In the genomic region with DNA sequence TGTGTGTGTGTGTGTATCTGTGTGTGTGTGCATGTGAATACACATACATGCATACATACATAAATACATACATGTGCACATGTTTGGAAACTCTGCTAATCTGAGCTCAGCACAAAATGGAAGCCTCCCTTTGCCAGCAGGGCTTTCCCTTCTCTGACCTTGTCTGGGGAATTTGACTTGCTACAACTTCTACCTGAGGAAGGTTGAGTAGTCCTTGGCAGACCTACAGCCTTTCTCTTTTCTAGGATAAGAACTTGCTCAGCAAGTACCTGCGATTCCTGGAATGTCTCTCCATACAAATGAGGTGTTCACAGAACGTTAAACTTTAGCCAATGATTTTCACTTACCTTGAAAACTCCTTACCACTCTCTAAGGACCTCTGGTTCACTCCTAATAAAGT, we compare ENCODE assay signal across 23 mouse cellular contexts.
DNase-seq lines count a peak whose midpoint lies in the region; ATAC-seq and TF ChIP-seq lines count a peak whose summit lies in the region.
"Had no signal": no experiment of that assay in that cellular context is flagged by ENCODE, and none has a peak within 500 bp of the region (broad histone marks: within the 10 kb centered on the region; RNA-seq: fewer than 3 reads in every experiment).

No protein-coding gene starts in this region.

- no peak overlapping the region for H3K4me2 ChIP-seq in kidney, postnatal 0 days (ENCODE audit: low read length)
- no peak overlapping the region for H3K4me2 ChIP-seq in kidney, embryonic 14.5 days (replicated peaks; ENCODE audit: low read depth, low read length)
- H3K4me2 ChIP-seq in midbrain, embryonic 11.5 days, result no peak overlapping the region
- H3K4me2 ChIP-seq: forebrain, embryonic 13.5 days; heart, embryonic 11.5 days; hindbrain, embryonic 12.5 days had no signal

- no peak for TF ChIP-seq CTCF in kidney, adult 2 months (conservative IDR thresholded peaks at IDR 0.05; ENCODE audit: insufficient read depth, insufficient read length, low read depth, low read length)
- no peak for TF ChIP-seq CTCF in kidney, postnatal 0 days (IDR thresholded peaks at IDR 0.05; ENCODE audit: low read depth)

- H3K9ac ChIP-seq in kidney, postnatal 0 days (ENCODE audit: low read depth, low read length), result no peak overlapping the region
- H3K9ac ChIP-seq in kidney, embryonic 14.5 days (ENCODE audit: low read depth, low read length), result no peak overlapping the region
- H3K9ac ChIP-seq in midbrain, embryonic 11.5 days (ENCODE audit: low read length), result no peak overlapping the region
- H3K9ac ChIP-seq: forebrain, embryonic 13.5 days; hindbrain, embryonic 12.5 days had no signal

- peak; percentile 89 for DNase-seq in kidney, adult 2 months
- DNase-seq in kidney, adult 18-20 months, result no peak
- no peak for DNase-seq in kidney, postnatal 0 days (ENCODE audit: low spot score)
- DNase-seq in midbrain, embryonic 11.5 days (ENCODE audit: low spot score, missing footprints), result peak; percentile 1
- DNase-seq in midbrain, embryonic 10.5 days (ENCODE audit: low spot score), result no peak
- DNase-seq in right cerebral cortex, postnatal 10 days (ENCODE audit: low spot score in 2 of 2), result no peak
- DNase-seq: adrenal gland, postnatal 10 days; adrenal gland, postnatal 36 days; B cell, adult 2 months; cerebellum, adult 18-20 months; cerebellum, adult 9-10 months; cerebellum, postnatal 14 days; gastrocnemius, adult 2 months; gastrocnemius, postnatal 14 days had no signal

- no peaks in the 10 kb centered on the region for H3K9me3 ChIP-seq in kidney, postnatal 0 days (replicated peaks; ENCODE audit: low read length)
- no peaks in the 10 kb centered on the region for H3K9me3 ChIP-seq in kidney, embryonic 14.5 days (ENCODE audit: control insufficient read depth, low read length)
- no peaks in the 10 kb centered on the region for H3K9me3 ChIP-seq in midbrain, embryonic 11.5 days (ENCODE audit: control insufficient read depth, low read length)
- no peaks in the 10 kb centered on the region for H3K9me3 ChIP-seq in midbrain, embryonic 10.5 days (replicated peaks)
- H3K9me3 ChIP-seq: forebrain, embryonic 10.5 days; forebrain, embryonic 13.5 days; hindbrain, embryonic 12.5 days had no signal

- peaks cover 11% of the 10 kb centered on the region; the same call in 1 of the 2 replicates for H3K4me1 ChIP-seq in kidney, adult 2 months (ENCODE audit: control insufficient read depth, insufficient read depth, low read length)
- no peaks in the 10 kb centered on the region for H3K4me1 ChIP-seq in kidney, postnatal 0 days (replicated peaks; ENCODE audit: insufficient read depth, low read length)
- H3K4me1 ChIP-seq in kidney, embryonic 14.5 days (ENCODE audit: control insufficient read depth, insufficient read depth, low read length), result no peaks in the 10 kb centered on the region
- H3K4me1 ChIP-seq in midbrain, embryonic 11.5 days (ENCODE audit: control insufficient read depth, insufficient read depth, low read length), result no peaks in the 10 kb centered on the region
- H3K4me1 ChIP-seq in midbrain, embryonic 10.5 days, result no peaks in the 10 kb centered on the region
- H3K4me1 ChIP-seq: forebrain, embryonic 13.5 days; hindbrain, embryonic 12.5 days had no signal

- no peaks in the 10 kb centered on the region for H3K27me3 ChIP-seq in kidney, adult 2 months (replicated peaks; ENCODE audit: control insufficient read depth, insufficient read depth, low read length)
- H3K27me3 ChIP-seq in kidney, postnatal 0 days (ENCODE audit: insufficient read depth, low read length), result no peaks in the 10 kb centered on the region
- no peaks in the 10 kb centered on the region for H3K27me3 ChIP-seq in kidney, embryonic 14.5 days (ENCODE audit: control insufficient read depth, insufficient read depth, low read length)
- no peaks in the 10 kb centered on the region for H3K27me3 ChIP-seq in midbrain, embryonic 11.5 days (ENCODE audit: control insufficient read depth, insufficient read depth, low read length)
- H3K27me3 ChIP-seq in midbrain, embryonic 10.5 days (ENCODE audit: low read depth, poor library complexity, severe bottlenecking), result no peaks in the 10 kb centered on the region; the same call in none of the 2 replicates
- H3K27me3 ChIP-seq: CH12.LX; forebrain, embryonic 13.5 days; hindbrain, embryonic 12.5 days; Patski had no signal

- no peak for ATAC-seq in kidney, postnatal 0 days (replicated peaks; ENCODE audit: low FRiP score, low read depth)
- ATAC-seq in kidney, embryonic 14.5 days (ENCODE audit: low FRiP score, low TSS enrichment), result no peak
- ATAC-seq in midbrain, embryonic 11.5 days (ENCODE audit: low FRiP score), result no peak
- ATAC-seq: forebrain, embryonic 13.5 days; forebrain, embryonic 16.5 days; Patski had no signal

- WGBS in kidney, adult 2 months, result 43% methylated on average over 2 of the region's 2 CpGs
- WGBS in kidney, postnatal 0 days, result 52% methylated on average over 2 of the region's 2 CpGs
- WGBS in kidney, embryonic 14.5 days, result 84% methylated on average over 2 of the region's 2 CpGs
- 89% methylated on average over 2 of the region's 2 CpGs for WGBS in midbrain, embryonic 11.5 days
- WGBS in midbrain, embryonic 10.5 days, result 95% methylated on average over 2 of the region's 2 CpGs

- H3K36me3 ChIP-seq in kidney, adult 2 months (ENCODE audit: control insufficient read depth, insufficient read depth, low read length), result no peaks in the 10 kb centered on the region
- H3K36me3 ChIP-seq in kidney, postnatal 0 days (ENCODE audit: insufficient read depth, low read length), result no peaks in the 10 kb centered on the region
- no peaks in the 10 kb centered on the region for H3K36me3 ChIP-seq in kidney, embryonic 14.5 days (ENCODE audit: control insufficient read depth, insufficient read depth, low read length)
- no peaks in the 10 kb centered on the region for H3K36me3 ChIP-seq in midbrain, embryonic 11.5 days (ENCODE audit: control insufficient read depth, insufficient read depth, low read length)
- H3K36me3 ChIP-seq in midbrain, embryonic 10.5 days, result no peaks in the 10 kb centered on the region
- H3K36me3 ChIP-seq: forebrain, embryonic 10.5 days; G1E; hindbrain, embryonic 12.5 days had no signal

- peak overlapping the region; percentile 84 for H3K27ac ChIP-seq in kidney, adult 2 months (ENCODE audit: insufficient read depth, low read depth, low read length)
- 0 out of 2 replicates have a peak overlapping the region, but pooled peaks have one; percentile 20 for H3K27ac ChIP-seq in kidney, postnatal 0 days
- H3K27ac ChIP-seq in kidney, embryonic 14.5 days (ENCODE audit: low read depth, low read length), result no peak overlapping the region
- H3K27ac ChIP-seq in midbrain, embryonic 11.5 days (ENCODE audit: low read depth, low read length), result no peak overlapping the region
- no peak overlapping the region for H3K27ac ChIP-seq in midbrain, embryonic 10.5 days (replicated peaks)
- H3K27ac ChIP-seq: forebrain, embryonic 10.5 days; forebrain, embryonic 13.5 days; gastrocnemius, adult 2 months; hindbrain, embryonic 12.5 days had no signal

- no peak for TF ChIP-seq POLR2A in kidney, adult 2 months (IDR thresholded peaks at IDR 0.05; ENCODE audit: low read depth, low read length)

- H3K4me3 ChIP-seq in kidney, adult 2 months (ENCODE audit: insufficient read depth, low read depth, low read length), result no peak overlapping the region
- no peak overlapping the region for H3K4me3 ChIP-seq in kidney, postnatal 0 days (replicated peaks; ENCODE audit: low read depth, low read length)
- no peak overlapping the region for H3K4me3 ChIP-seq in kidney, embryonic 14.5 days (ENCODE audit: low read length)
- no peak overlapping the region for H3K4me3 ChIP-seq in midbrain, embryonic 11.5 days (ENCODE audit: low read depth, low read length)
- no peak overlapping the region for H3K4me3 ChIP-seq in midbrain, embryonic 10.5 days
- H3K4me3 ChIP-seq: forebrain, embryonic 10.5 days; forebrain, embryonic 13.5 days; gastrocnemius, adult 2 months; hindbrain, embryonic 12.5 days had no signal

Comparison
In these comparisons a context has a peak if more than half of its experiments do, and no peak if none do; other contexts are left out.
1. DNase-seq: peak in kidney, adult 2 months (single experiment) and midbrain, embryonic 11.5 days (single experiment); none in kidney, adult 18-20 months (single experiment), kidney, postnatal 0 days (single experiment), midbrain, embryonic 10.5 days (single experiment) and right cerebral cortex, postnatal 10 days (0 of 2).
2. H3K27ac ChIP-seq: peak in kidney, adult 2 months (single experiment) and kidney, postnatal 0 days (single experiment); none in kidney, embryonic 14.5 days (single experiment), midbrain, embryonic 11.5 days (single experiment) and midbrain, embryonic 10.5 days (single experiment).